Mouse (Mus musculus): ENCODE measurements around the gene Tfdp2. TPM values are rescaled to one million over a fixed set of nuclear protein-coding genes. Genes with fewer than 3 reads are reported as not detected.
"Not testable (repeated sequence)": the region's sequence is repeated elsewhere in the genome, so short reads cannot be mapped to it uniquely, and the experiment has no call there.

Gene Tfdp2
- 65.8 and 66.0 TPM in 2 replicates for polyA plus RNA-seq (2014; fragmentation: Nextera tagmentation; extraction: Ambion mirVana)

- peaks cover 9% of the 10 kb centered on the region; the same call in 1 of the 2 replicates for H3K4me1 ChIP-seq (ENCODE audit: control insufficient read depth, insufficient read depth, low read length)
- no peaks in the 10 kb centered on the region for H3K27me3 ChIP-seq (ENCODE audit: control insufficient read depth, insufficient read depth, low read length)
- H3K9me3 ChIP-seq (ENCODE audit: control insufficient read depth, low read length): no peaks in the 10 kb centered on the region
- peak within 1 kb of the TSS; percentile 48; the same call in 1 of the 2 replicates for H3K27ac ChIP-seq (replicated peaks; ENCODE audit: low read depth, low read length)
- H3K4me3 ChIP-seq (ENCODE audit: low read depth, low read length): peak within 1 kb of the TSS; percentile 91
- H3K4me2 ChIP-seq (ENCODE audit: low read depth, severe bottlenecking): peak within 1 kb of the TSS; percentile 92
- under 1% methylated on average over 74 of the region's 81 CpGs for WGBS
- no peaks in the 10 kb centered on the region; the same call in 1 of the 2 replicates for H3K36me3 ChIP-seq (ENCODE audit: control insufficient read depth, insufficient read depth, low read length)
- peak within 1 kb of the TSS; percentile 87 for H3K9ac ChIP-seq (ENCODE audit: low read length)
- DNase-seq (ENCODE audit: low spot score) (peak; percentile 91), ATAC-seq (ENCODE audit: insufficient number of reproducible peaks, low FRiP score, low TSS enrichment, low read depth) (peak; percentile 98)
These were observed at the start of gene Tfdp2 for GRCm38 (mm10) chr9:96195885-96196622. Gene Tfdp2, plus strand, starts transcription at chr9:96196275.

GRCm38 (mm10) chr9:96152801-96153200 is 43.3 kb upstream of the Tfdp2 start:
- H3K4me3 ChIP-seq (ENCODE audit: low read depth, low read length): no peak overlapping the region
- no peaks in the 10 kb centered on the region for H3K36me3 ChIP-seq (ENCODE audit: control insufficient read depth, insufficient read depth, low read length)
- no peaks in the 10 kb centered on the region for H3K4me1 ChIP-seq (ENCODE audit: control insufficient read depth, insufficient read depth, low read length)
- no peak for DNase-seq (ENCODE audit: low spot score)
- no peak overlapping the region for H3K4me2 ChIP-seq (ENCODE audit: low read depth, severe bottlenecking)
- WGBS: 93% methylated on average over 7 of the region's 7 CpGs
- no peak overlapping the region for H3K27ac ChIP-seq (replicated peaks; ENCODE audit: low read depth, low read length)
- no peaks in the 10 kb centered on the region for H3K27me3 ChIP-seq (ENCODE audit: control insufficient read depth, insufficient read depth, low read length)
- no peak overlapping the region for H3K9ac ChIP-seq (ENCODE audit: low read length)
- H3K9me3 ChIP-seq (ENCODE audit: control insufficient read depth, low read length): no peaks in the 10 kb centered on the region
- no peak for ATAC-seq (ENCODE audit: insufficient number of reproducible peaks, low FRiP score, low TSS enrichment, low read depth)

- 45% methylated on average over 4 of the region's 4 CpGs for WGBS
These were observed 37.6 kb upstream of the Tfdp2 start for GRCm38 (mm10) chr9:96158431-96158830.

GRCm38 (mm10) chr9:96159047-96159446 is 37.0 kb upstream of the Tfdp2 start:
- WGBS: 62% methylated on average over 3 of the region's 3 CpGs
- H3K27ac ChIP-seq (replicated peaks; ENCODE audit: low read depth, low read length): no peak overlapping the region
- H3K9me3 ChIP-seq (ENCODE audit: control insufficient read depth, low read length): no peaks in the 10 kb centered on the region

More at GRCm38 (mm10) chr9:96158431-96158830, 37.6 kb upstream of the Tfdp2 start:
- Histone ChIP-seq H3K9ac (ENCODE audit: low read length) (no peak overlapping the region), H3K36me3 (ENCODE audit: control insufficient read depth, insufficient read depth, low read length) (no peaks in the 10 kb centered on the region), H3K27ac (replicated peaks; ENCODE audit: low read depth, low read length) (no peak overlapping the region), H3K4me3 (ENCODE audit: low read depth, low read length) (no peak overlapping the region), H3K4me1 (ENCODE audit: control insufficient read depth, insufficient read depth, low read length) (no peaks in the 10 kb centered on the region), H3K27me3 (ENCODE audit: control insufficient read depth, insufficient read depth, low read length) (no peaks in the 10 kb centered on the region), H3K9me3 (ENCODE audit: control insufficient read depth, low read length) (no peaks in the 10 kb centered on the region), H3K4me2 (ENCODE audit: low read depth, severe bottlenecking) (no peak overlapping the region)
- DNase-seq (ENCODE audit: low spot score) (no peak), ATAC-seq (ENCODE audit: insufficient number of reproducible peaks, low FRiP score, low TSS enrichment, low read depth) (no peak)

GRCm38 (mm10) chr9:96160767-96161166 is 35.3 kb upstream of the Tfdp2 start:
- Histone ChIP-seq H3K27me3 (ENCODE audit: control insufficient read depth, insufficient read depth, low read length) (no peaks in the 10 kb centered on the region), H3K27ac (replicated peaks; ENCODE audit: low read depth, low read length) (no peak overlapping the region), H3K9ac (ENCODE audit: low read length) (no peak overlapping the region), H3K9me3 (ENCODE audit: control insufficient read depth, low read length) (no peaks in the 10 kb centered on the region), H3K4me1 (ENCODE audit: control insufficient read depth, insufficient read depth, low read length) (no peaks in the 10 kb centered on the region), H3K4me3 (ENCODE audit: low read depth, low read length) (no peak overlapping the region), H3K36me3 (ENCODE audit: control insufficient read depth, insufficient read depth, low read length) (no peaks in the 10 kb centered on the region), H3K4me2 (ENCODE audit: low read depth, severe bottlenecking) (no peak overlapping the region)
- DNase-seq (ENCODE audit: low spot score): no peak
- 84% methylated on average over 3 of the region's 3 CpGs for WGBS
- ATAC-seq (ENCODE audit: insufficient number of reproducible peaks, low FRiP score, low TSS enrichment, low read depth): no peak

More at GRCm38 (mm10) chr9:96159047-96159446, 37.0 kb upstream of the Tfdp2 start:
- Histone ChIP-seq H3K36me3 (ENCODE audit: control insufficient read depth, insufficient read depth, low read length) (no peaks in the 10 kb centered on the region), H3K9ac (ENCODE audit: low read length) (no peak overlapping the region), H3K4me3 (ENCODE audit: low read depth, low read length) (no peak overlapping the region), H3K27me3 (ENCODE audit: control insufficient read depth, insufficient read depth, low read length) (no peaks in the 10 kb centered on the region), H3K4me2 (ENCODE audit: low read depth, severe bottlenecking) (no peak overlapping the region), H3K4me1 (ENCODE audit: control insufficient read depth, insufficient read depth, low read length) (no peaks in the 10 kb centered on the region)
- no peak for DNase-seq (ENCODE audit: low spot score)
- no peak for ATAC-seq (ENCODE audit: insufficient number of reproducible peaks, low FRiP score, low TSS enrichment, low read depth)

GRCm38 (mm10) chr9:96162421-96162820 is 33.7 kb upstream of the Tfdp2 start:
- H3K36me3 ChIP-seq (ENCODE audit: control insufficient read depth, insufficient read depth, low read length): no peaks in the 10 kb centered on the region
- no peak overlapping the region for H3K27ac ChIP-seq (replicated peaks; ENCODE audit: low read depth, low read length)
- no peak for ATAC-seq (ENCODE audit: insufficient number of reproducible peaks, low FRiP score, low TSS enrichment, low read depth)
- H3K9ac ChIP-seq (ENCODE audit: low read length): no peak overlapping the region
- no peaks in the 10 kb centered on the region for H3K4me1 ChIP-seq (ENCODE audit: control insufficient read depth, insufficient read depth, low read length)
- no peak for DNase-seq (ENCODE audit: low spot score)
- H3K27me3 ChIP-seq (ENCODE audit: control insufficient read depth, insufficient read depth, low read length): no peaks in the 10 kb centered on the region
- WGBS: 67% methylated on average over 5 of the region's 5 CpGs
- H3K4me3 ChIP-seq (ENCODE audit: low read depth, low read length): no peak overlapping the region
- no peak overlapping the region for H3K4me2 ChIP-seq (ENCODE audit: low read depth, severe bottlenecking)
- no peaks in the 10 kb centered on the region for H3K9me3 ChIP-seq (ENCODE audit: control insufficient read depth, low read length)

GRCm38 (mm10) chr9:96163443-96163842 is 32.6 kb upstream of the Tfdp2 start:
- H3K4me2 ChIP-seq (ENCODE audit: low read depth, severe bottlenecking): no peak overlapping the region
- H3K9me3 ChIP-seq (ENCODE audit: control insufficient read depth, low read length): no peaks in the 10 kb centered on the region
- H3K4me3 ChIP-seq (ENCODE audit: low read depth, low read length): no peak overlapping the region
- no peaks in the 10 kb centered on the region for H3K27me3 ChIP-seq (ENCODE audit: control insufficient read depth, insufficient read depth, low read length)
- H3K27ac ChIP-seq (replicated peaks; ENCODE audit: low read depth, low read length): no peak overlapping the region
- H3K36me3 ChIP-seq (ENCODE audit: control insufficient read depth, insufficient read depth, low read length): no peaks in the 10 kb centered on the region
- ATAC-seq (ENCODE audit: insufficient number of reproducible peaks, low FRiP score, low TSS enrichment, low read depth): no peak
- no peak for DNase-seq (ENCODE audit: low spot score)
- no peaks in the 10 kb centered on the region for H3K4me1 ChIP-seq (ENCODE audit: control insufficient read depth, insufficient read depth, low read length)
- no peak overlapping the region for H3K9ac ChIP-seq (ENCODE audit: low read length)
- WGBS: 96% methylated on average over 7 of the region's 7 CpGs

GRCm38 (mm10) chr9:96163983-96164382 is 32.1 kb upstream of the Tfdp2 start:
- DNase-seq (ENCODE audit: low spot score); H3K4me1 ChIP-seq (ENCODE audit: control insufficient read depth, insufficient read depth, low read length); ATAC-seq (ENCODE audit: insufficient number of reproducible peaks, low FRiP score, low TSS enrichment, low read depth); H3K27me3 ChIP-seq (ENCODE audit: control insufficient read depth, insufficient read depth, low read length); H3K9me3 ChIP-seq (ENCODE audit: control insufficient read depth, low read length); H3K9ac ChIP-seq (ENCODE audit: low read length); H3K27ac ChIP-seq (replicated peaks; ENCODE audit: low read depth, low read length); H3K4me2 ChIP-seq (ENCODE audit: low read depth, severe bottlenecking); H3K36me3 ChIP-seq (ENCODE audit: control insufficient read depth, insufficient read depth, low read length); H3K4me3 ChIP-seq (ENCODE audit: low read depth, low read length): not testable (repeated sequence)
- 98% methylated on average over 13 of the region's 15 CpGs for WGBS

Data from limb, embryonic 11.5 days (tissue).